Mouse (Mus musculus) kidney, adult 2 months (tissue): ENCODE data around the gene Tmem60.

Experiments used
- CTCF ChIP-seq: fragments of 200-500 bp; conservative IDR thresholded peaks from 2 replicates; pipeline ENCODE4 v1.5.1; 2011; ENCODE audit warnings: low read depth, mild to moderate bottlenecking, control low read depth, low read length, moderate library complexity, mixed read lengths; ENCODE audit not compliant: insufficient read depth, insufficient read length
- POLR2A ChIP-seq: fragments of 200-500 bp; IDR thresholded peaks from one replicate; pipeline ENCODE4 v1.6.1; 2011; ENCODE audit warnings: low read depth, low read length, control low read depth

DNA sequence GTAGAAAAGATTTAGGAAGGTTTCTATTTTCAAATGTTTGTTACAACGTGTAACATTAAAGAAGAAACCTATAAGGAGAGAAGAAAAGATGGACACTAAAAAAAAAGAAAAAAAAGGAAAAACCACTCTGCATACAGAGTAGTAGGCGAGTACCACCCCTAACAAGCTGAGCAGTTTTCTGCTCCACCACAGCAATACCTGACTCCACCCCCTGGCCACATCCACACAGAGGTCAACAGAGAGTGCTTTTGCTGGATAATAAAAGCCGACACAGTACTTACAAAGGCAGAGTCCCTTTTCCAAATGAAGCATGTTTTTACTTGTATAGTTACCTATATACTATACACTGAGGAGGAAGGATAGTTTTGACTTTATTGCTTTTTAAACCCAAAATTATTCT, 42.6 kb downstream of the Tmem60 start:
- TF ChIP-seq CTCF, result no peak
- no peak for TF ChIP-seq POLR2A
